Mouse (Mus musculus) hindbrain, postnatal 0 days (tissue): ENCODE data around the gene Timp1. TPM values are rescaled to one million over a fixed set of nuclear protein-coding genes. Genes with fewer than 3 reads are reported as not detected.

Source experiments
- ATAC-seq: fragments of 200-750 bp; cut with Nextera tagmentation; 2 replicates; pipeline ENCODE4 v1.8.0; 2017; ENCODE audit warnings: mild to moderate bottlenecking, moderate TSS enrichment, moderate library complexity
- DNase-seq: peaks from one replicate; pipeline ENCODE4 v3.0.0-alpha.2; 2015; ENCODE audit warnings: low spot score
- H3K27ac ChIP-seq: fragments of 300-500 bp; sonication (generic); 2 replicates; pipeline ENCODE4 v1.5.1; 2014; ENCODE audit warnings: mild to moderate bottlenecking
- H3K27me3 ChIP-seq: fragments of 300-500 bp; sonication (generic); 2 replicates; pipeline ENCODE4 v1.6.1; 2014; ENCODE audit warnings: low read length, mixed read lengths; ENCODE audit not compliant: insufficient read depth
- H3K36me3 ChIP-seq: fragments of 300-500 bp; sonication (generic); 2 replicates; pipeline ENCODE4 v1.6.1; 2014; ENCODE audit warnings: low read length, mixed read lengths; ENCODE audit not compliant: insufficient read depth
- H3K4me1 ChIP-seq: fragments of 300-500 bp; sonication (generic); 2 replicates; pipeline ENCODE4 v1.6.1; 2014; ENCODE audit warnings: antibody characterized with exemption, low read length, mixed read lengths; ENCODE audit not compliant: insufficient read depth
- H3K4me2 ChIP-seq: fragments of 300-500 bp; sonication (generic); 2 replicates; pipeline ENCODE4 v1.6.1; 2014; ENCODE audit warnings: low read depth, mild to moderate bottlenecking, low read length, moderate library complexity, mixed read lengths
- H3K4me3 ChIP-seq: fragments of 300-500 bp; sonication (generic); 2 replicates; pipeline ENCODE4 v1.5.1; 2014; ENCODE audit warnings: low read length
- H3K9ac ChIP-seq: fragments of 300-500 bp; sonication (generic); replicated peaks from 2 replicates; pipeline ENCODE4 v1.6.1; 2014; ENCODE audit warnings: mild to moderate bottlenecking, low read length, moderate library complexity, mixed read lengths
- H3K9me3 ChIP-seq: fragments of 300-500 bp; sonication (generic); 2 replicates; pipeline ENCODE4 v1.6.1; 2016; ENCODE audit warnings: low read length, mixed read lengths
- CTCF ChIP-seq: IDR thresholded peaks from 2 replicates; pipeline ENCODE4 v1.5.1; 2016; ENCODE audit warnings: antibody characterized with exemption, control low read depth, low read depth
- WGBS: fragments of 180-500 bp; shearing (Covaris S2); extraction: QIAGEN DNeasy Blood & Tissue Kit; methylation state at CpG from one replicate; pipeline ENCODE4 v1.1.7; 2014; 5-methylcytosine and 5-hydroxymethylcytosine counted together
- polyA plus RNA-seq: library from polyadenylated mRNA; unstranded; fragments of >200 nt; fragmentation: Nextera tagmentation; extraction: Ambion mirVana; gene quantifications from 2 replicates; pipeline ENCODE4 v1.2.1, GENCODE M21; 2015
- total RNA-seq: library from RNA; depleted of rRNA; stranded (reverse); fragments of >200 nt; gene quantifications from 2 replicates; pipeline ENCODE4 v1.2.3, GENCODE M21; 2014

The Timp1 gene
- total and polyA plus RNA-seq, 2 experiments from 2014 or later: 5.7 to 6.3 TPM

GRCm38 (mm10) chrX:20875241-20875640 is 5.3 kb downstream of the Timp1 start:
- no peaks in the 10 kb centered on the region for H3K9me3 ChIP-seq
- WGBS: 34% methylated on average over 3 of the region's 3 CpGs
- H3K4me2 ChIP-seq: no peak overlapping the region
- no peaks in the 10 kb centered on the region for H3K4me1 ChIP-seq
- no peaks in the 10 kb centered on the region for H3K27me3 ChIP-seq
- H3K9ac ChIP-seq: no peak overlapping the region
- no peak overlapping the region for H3K4me3 ChIP-seq
- DNase-seq: no peak
- TF ChIP-seq CTCF: no peak
- no peak for ATAC-seq
- no peaks in the 10 kb centered on the region for H3K36me3 ChIP-seq
- H3K27ac ChIP-seq: no peak overlapping the region

- no peak for DNase-seq
Observed at GRCm38 (mm10) chrX:20910074-20910473, 40.1 kb downstream of the Timp1 start.

GRCm38 (mm10) chrX:20913726-20914125 is 43.8 kb downstream of the Timp1 start:
- 81% methylated on average over 6 of the region's 6 CpGs for WGBS
- no peak for TF ChIP-seq CTCF
- Histone ChIP-seq H3K4me1 (0 out of 2 replicates have a peak, but pooled peaks cover 3% of the 10 kb centered on the region), H3K9me3 (no peaks in the 10 kb centered on the region), H3K27ac (no peak overlapping the region), H3K4me3 (no peak overlapping the region), H3K9ac (no peak overlapping the region), H3K36me3 (no peaks in the 10 kb centered on the region), H3K4me2 (no peak overlapping the region), H3K27me3 (no peaks in the 10 kb centered on the region)
- no peak for DNase-seq
- ATAC-seq: no peak

More at GRCm38 (mm10) chrX:20910074-20910473, 40.1 kb downstream of the Timp1 start:
- H3K9ac ChIP-seq: no peak overlapping the region
- H3K4me2 ChIP-seq: no peak overlapping the region
- H3K36me3 ChIP-seq: no peaks in the 10 kb centered on the region
- H3K27me3 ChIP-seq: no peaks in the 10 kb centered on the region
- H3K9me3 ChIP-seq: no peaks in the 10 kb centered on the region
- no peak for ATAC-seq
- TF ChIP-seq CTCF: no peak
- no peaks in the 10 kb centered on the region for H3K4me1 ChIP-seq
- no peak overlapping the region for H3K4me3 ChIP-seq
- no peak overlapping the region for H3K27ac ChIP-seq
- WGBS: 61% methylated on average over 3 of the region's 3 CpGs

GRCm38 (mm10) chrX:20915075-20915474 is 45.1 kb downstream of the Timp1 start:
- ATAC-seq (no peak), DNase-seq (no peak)
- Histone ChIP-seq H3K4me2 (no peak overlapping the region), H3K9ac (no peak overlapping the region), H3K36me3 (no peaks in the 10 kb centered on the region), H3K4me1 (0 out of 2 replicates have a peak, but pooled peaks cover 3% of the 10 kb centered on the region), H3K27me3 (no peaks in the 10 kb centered on the region), H3K9me3 (no peaks in the 10 kb centered on the region), H3K4me3 (no peak overlapping the region), H3K27ac (no peak overlapping the region)
- TF ChIP-seq CTCF: no peak

- Histone ChIP-seq H3K27me3 (no peaks in the 10 kb centered on the region), H3K9me3 (no peaks in the 10 kb centered on the region), H3K4me2 (peak overlapping the region; percentile 57), H3K27ac (peak overlapping the region; percentile 77), H3K9ac (peak overlapping the region; percentile 63), H3K36me3 (no peaks in the 10 kb centered on the region), H3K4me3 (peak overlapping the region; percentile 62), H3K4me1 (0 out of 2 replicates have a peak, but pooled peaks cover 3% of the 10 kb centered on the region)
- whole genome bisulfite sequencing: 32% methylated on average over 48 of the region's 49 CpGs
- DNase-seq (peak; percentile 19), ATAC-seq (peak; percentile 52)
- TF ChIP-seq CTCF: peak; percentile 4; the same call in 1 of the 2 replicates
Observed at GRCm38 (mm10) chrX:20920249-20920843, 50.4 kb downstream of the Timp1 start.

GRCm38 (mm10) chrX:20920844-20921364 is 50.9 kb downstream of the Timp1 start, which contains the start of gene Syn1:
Gene Syn1, minus strand, starts transcription at chrX:20921004.
- ATAC-seq: peak; percentile 97
- peak within 1 kb of the TSS; percentile 77 for H3K27ac ChIP-seq

GRCm38 (mm10) chrX:20921366-20921765 is 51.4 kb downstream of the Timp1 start:
- ATAC-seq (peak; percentile 28), DNase-seq (no peak)
- Histone ChIP-seq H3K9ac (no peak overlapping the region), H3K9me3 (no peaks in the 10 kb centered on the region), H3K36me3 (no peaks in the 10 kb centered on the region; the same call in 1 of the 2 replicates), H3K4me1 (0 out of 2 replicates have a peak, but pooled peaks cover 3% of the 10 kb centered on the region), H3K27ac (peak overlapping the region; percentile 45; the same call in 1 of the 2 replicates), H3K4me3 (peak overlapping the region; percentile 62), H3K4me2 (peak overlapping the region; percentile 57), H3K27me3 (no peaks in the 10 kb centered on the region)
- WGBS: 44% methylated on average over 5 of the region's 5 CpGs
- no peak for TF ChIP-seq CTCF

More at GRCm38 (mm10) chrX:20920844-20921364, 50.9 kb downstream of the Timp1 start, which contains the start of gene Syn1:
- H3K9ac ChIP-seq: peak within 1 kb of the TSS; percentile 63
- no peak for TF ChIP-seq CTCF
- peak within 1 kb of the TSS; percentile 62 for H3K4me3 ChIP-seq
- H3K36me3 ChIP-seq: no peaks in the 10 kb centered on the region
- 0 out of 2 replicates have a peak, but pooled peaks cover 3% of the 10 kb centered on the region for H3K4me1 ChIP-seq
- peak; percentile 93 for DNase-seq
- no peaks in the 10 kb centered on the region for H3K27me3 ChIP-seq
- WGBS: 23% methylated on average over 38 of the region's 44 CpGs
- peak within 1 kb of the TSS; percentile 57 for H3K4me2 ChIP-seq
- no peaks in the 10 kb centered on the region for H3K9me3 ChIP-seq
